ENCODE assay signal across 8 mouse cellular contexts in the genomic region with DNA sequence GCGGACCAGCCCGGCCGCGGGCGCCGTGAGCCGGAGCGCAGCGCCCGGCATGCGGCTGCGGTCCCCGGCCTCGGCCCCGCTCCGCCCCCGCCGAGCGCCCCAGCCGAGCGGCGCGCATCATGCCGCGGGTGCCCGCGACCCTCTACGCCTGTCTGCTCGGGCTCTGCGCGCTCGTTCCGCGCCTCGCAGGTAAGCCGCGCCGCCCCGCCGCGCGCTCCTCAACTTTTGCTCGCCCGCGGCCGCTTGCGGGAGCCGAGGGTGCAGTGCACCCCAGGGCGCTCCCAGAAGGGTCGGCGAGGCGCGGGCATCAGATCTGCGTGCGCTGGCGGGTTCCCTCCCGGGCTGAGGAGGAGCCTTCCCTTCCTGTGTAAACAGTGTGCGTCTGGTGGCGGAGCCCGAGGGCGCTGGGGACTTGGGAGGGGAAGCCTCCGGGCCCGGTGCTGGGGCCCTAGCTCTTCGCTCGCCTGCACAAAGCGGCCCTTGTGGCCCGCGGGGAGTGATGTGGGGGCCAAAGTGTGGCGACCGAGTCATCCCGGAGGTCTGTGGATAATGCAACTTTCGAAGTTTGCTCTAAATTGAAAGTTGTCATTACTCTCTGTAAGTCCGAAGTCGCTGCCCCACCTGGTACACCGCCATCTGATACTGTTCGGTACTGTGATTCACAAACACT. TPM values are rescaled to one million over a fixed set of nuclear protein-coding genes. Genes with fewer than 3 reads are reported as not detected.
DNase-seq lines count a peak whose midpoint lies in the region; ATAC-seq and TF ChIP-seq lines count a peak whose summit lies in the region.

No protein-coding gene starts in this region.

- no peaks in the 10 kb centered on the region for H3K27me3 ChIP-seq in liver, adult 2 months (ENCODE audit: control insufficient read depth, insufficient read depth, low read length)
- peaks cover 44% of the 10 kb centered on the region for H3K27me3 ChIP-seq in midbrain, embryonic 15.5 days (replicated peaks)

- H3K36me3 ChIP-seq in liver, adult 2 months (ENCODE audit: control insufficient read depth, insufficient read depth, low read length), result no peaks in the 10 kb centered on the region
- H3K36me3 ChIP-seq in midbrain, embryonic 15.5 days (replicated peaks), result no peaks in the 10 kb centered on the region

- intact Hi-C loops in gastrocnemius, postnatal 36 days (cut with DNase I), result loop anchor here (10.0 kb wide), 1 partner anchor 55 kb away; no protein-coding TSS in a partner anchor

- peak overlapping the region; percentile 90 for H3K9ac ChIP-seq in liver, adult 2 months (ENCODE audit: low read depth, low read length)
- peak overlapping the region; percentile 60 for H3K9ac ChIP-seq in midbrain, embryonic 15.5 days

- no peak for TF ChIP-seq CTCF in liver, adult 2 months (IDR thresholded peaks at IDR 0.05; ENCODE audit: low read depth, low read length)

- DNase-seq in right cerebral cortex, postnatal 4 days, result peak; percentile 35
- DNase-seq in right cerebral cortex, postnatal 36 days (ENCODE audit: low spot score in 2 of 2), result no peak
- DNase-seq in cerebellum, postnatal 10 days, result peak; percentile 46 to 49
- DNase-seq in gastrocnemius, postnatal 36 days, result peak; percentile 39 to 65
- peak; percentile 60 for DNase-seq in induced T-regulatory cell, adult 2 months (ENCODE audit: low read depth)
- DNase-seq in liver, adult 2 months (ENCODE audit: extremely low read depth, low read depth, low spot score), result peak; percentile 59
- DNase-seq in thymus, postnatal 14 days, result peak; percentile 61

- H3K79me2 ChIP-seq in liver, adult 2 months (ENCODE audit: control insufficient read depth, insufficient read depth, low read length), result peaks cover 6% of the 10 kb centered on the region; the same call in 1 of the 2 replicates

- WGBS in liver, adult 2 months, result under 1% methylated on average over 76 of the region's 76 CpGs
- WGBS in midbrain, embryonic 15.5 days, result under 1% methylated on average over 34 of the region's 76 CpGs

- peak overlapping the region; percentile 99 for H3K27ac ChIP-seq in liver, adult 2 months (replicated peaks; ENCODE audit: insufficient read depth, low read depth, low read length)
- peak overlapping the region; percentile 61; the same call in 1 of the 2 replicates for H3K27ac ChIP-seq in midbrain, embryonic 15.5 days

- 0 out of 2 replicates have a peak, but pooled peaks have one; percentile 23 for TF ChIP-seq POLR2A in liver, adult 2 months (IDR thresholded peaks at IDR 0.05; ENCODE audit: extremely low read depth, insufficient read depth, low read length)

- peaks cover 13% of the 10 kb centered on the region for H3K4me1 ChIP-seq in liver, adult 2 months (ENCODE audit: control insufficient read depth, insufficient read depth, low read length)
- H3K4me1 ChIP-seq in midbrain, embryonic 15.5 days, result peaks cover 34% of the 10 kb centered on the region

- H3K9me3 ChIP-seq in midbrain, embryonic 15.5 days, result no peaks in the 10 kb centered on the region

- peak overlapping the region; percentile 86 for H3K4me3 ChIP-seq in liver, adult 2 months (ENCODE audit: insufficient read depth, low read depth, low read length)
- H3K4me3 ChIP-seq in midbrain, embryonic 15.5 days, result peak overlapping the region; percentile 69

- peak; percentile 68 for ATAC-seq in midbrain, embryonic 15.5 days (replicated peaks)

- peak overlapping the region; percentile 99 for H3K4me2 ChIP-seq in midbrain, embryonic 15.5 days

RNA-seq across cellular contexts. Expression of a gene that starts 0.5 kb away (rescaled TPM):
- total RNA-seq in gastrocnemius, postnatal 36 days (2021), result 10 to 100 TPM; 47.5 to 51.9 TPM
- 36.1 and 46.2 TPM in 2 replicates for total RNA-seq in liver, adult 2 months (2014; rRNA removed)
- 54.6 and 65.1 TPM in 2 replicates for polyA plus RNA-seq in liver, adult 2 months (2012; rRNA removed)
- 24.1 and 24.6 TPM in 2 replicates for polyA plus RNA-seq in midbrain, embryonic 15.5 days (2015; fragmentation: Nextera tagmentation; extraction: Ambion mirVana)

RNA-seq across cellular contexts. Expression of a gene that starts 36.1 kb away (rescaled TPM):
- not detected for total RNA-seq in gastrocnemius, postnatal 36 days (2021)
- total RNA-seq in liver, adult 2 months (2014; rRNA removed), result not detected in 2 replicates
- polyA plus RNA-seq in liver, adult 2 months (2012; rRNA removed), result 0.32 and 0.65 TPM in 2 replicates
- polyA plus RNA-seq in midbrain, embryonic 15.5 days (2015; fragmentation: Nextera tagmentation; extraction: Ambion mirVana), result 0.08 TPM in 1 of 2 replicates, not detected in the other

Comparison
In these comparisons a context has a peak if more than half of its experiments do, and no peak if none do; other contexts are left out.
1. DNase-seq: peak in right cerebral cortex, postnatal 4 days (single experiment), cerebellum, postnatal 10 days (2 of 2), gastrocnemius, postnatal 36 days (2 of 2), induced T-regulatory cell, adult 2 months (single experiment), liver, adult 2 months (single experiment) and thymus, postnatal 14 days (single experiment); none in right cerebral cortex, postnatal 36 days (0 of 2).